Mouse (Mus musculus) heart, embryonic 14.5 days (tissue): ENCODE measurements at regions not wholly inside any gene's neighbourhood (a gene's known extent, or its start where the extent isn't known, plus 50 kb on each side); places are given as distances from the start of the nearest gene placed in this dataset.
A peak's percentile ranks its signal among the peaks of the same experiment; 100 is the strongest.

Experiments
- ATAC-seq: fragments of 200-750 bp; cut with Nextera tagmentation; 2 replicates; pipeline ENCODE4 v1.8.0; 2017; ENCODE audit warnings: low read depth, moderate TSS enrichment; ENCODE audit not compliant: insufficient number of reproducible peaks, insufficient read depth, low FRiP score
- H3K27ac ChIP-seq, 2 experiments: fragments of 200-500 bp in 1 of 2; fragments of 300-500 bp in 1 of 2; sonication (generic) in 1 of 2; replicated peaks in 1 of 2; 2 replicates each; pipeline ENCODE4 v1.5.1; 2012 to 2014; ENCODE audit warnings: low read depth in 2 of 2, low read length in 2 of 2, control low read depth in 1 of 2, mild to moderate bottlenecking in 1 of 2, mixed read lengths in 1 of 2; ENCODE audit not compliant: control insufficient read depth in 1 of 2, insufficient read depth in 1 of 2
- H3K27me3 ChIP-seq: fragments of 300-500 bp; sonication (generic); 2 replicates; pipeline ENCODE4 v1.6.1; 2014; ENCODE audit warnings: mild to moderate bottlenecking, low read length, control low read depth; ENCODE audit not compliant: control insufficient read depth, insufficient read depth
- H3K36me3 ChIP-seq: fragments of 300-500 bp; sonication (generic); 2 replicates; pipeline ENCODE4 v1.6.1; 2014; ENCODE audit warnings: mild to moderate bottlenecking, control low read depth, low read length, mixed read lengths; ENCODE audit not compliant: control insufficient read depth, insufficient read depth
- H3K4me1 ChIP-seq, 2 experiments: fragments of 200-500 bp in 1 of 2; fragments of 300-500 bp in 1 of 2; sonication (generic) in 1 of 2; 2 replicates each; pipeline ENCODE4 v1.6.1; 2012 to 2014; ENCODE audit warnings: low read length in 2 of 2, control low read depth in 1 of 2, mixed read lengths in 1 of 2; ENCODE audit not compliant: control insufficient read depth in 2 of 2, insufficient read depth in 2 of 2
- H3K4me2 ChIP-seq: fragments of 300-500 bp; sonication (generic); 2 replicates; pipeline ENCODE4 v1.6.1; 2014; ENCODE audit warnings: mild to moderate bottlenecking, low read length
- H3K4me3 ChIP-seq, 2 experiments: fragments of 200-500 bp in 1 of 2; fragments of 300-500 bp in 1 of 2; sonication (generic) in 1 of 2; 2 replicates each; pipeline ENCODE4 v1.5.1; 2012 to 2014; ENCODE audit warnings: low read length in 2 of 2, mild to moderate bottlenecking in 2 of 2, control low read depth in 1 of 2, low read depth in 1 of 2, moderate library complexity in 1 of 2; ENCODE audit not compliant: control insufficient read depth in 1 of 2, insufficient read depth in 1 of 2
- H3K9ac ChIP-seq: fragments of 300-500 bp; sonication (generic); 2 replicates; pipeline ENCODE4 v1.6.1; 2014; ENCODE audit warnings: mild to moderate bottlenecking, low read length
- H3K9me3 ChIP-seq: fragments of 300-500 bp; sonication (generic); 2 replicates; pipeline ENCODE4 v1.6.1; 2016; ENCODE audit warnings: low read length, control low read depth; ENCODE audit not compliant: control insufficient read depth
- WGBS: fragments of 180-500 bp; shearing (Covaris S2); extraction: QIAGEN DNeasy Blood & Tissue Kit; methylation state at CpG from one replicate; pipeline ENCODE4 v1.1.7; 2014; 5-methylcytosine and 5-hydroxymethylcytosine counted together

- Histone ChIP-seq H3K4me1 (peaks cover 11 to 14% of the 10 kb centered on the region in 2 experiments), H3K4me2 (no peak overlapping the region), H3K27ac (no peak overlapping the region), H3K9me3 (no peaks in the 10 kb centered on the region), H3K9ac (no peak overlapping the region), H3K4me3 (no peak overlapping the region), H3K27me3 (no peaks in the 10 kb centered on the region), H3K36me3 (no peaks in the 10 kb centered on the region)
- 73% methylated on average over 12 of the region's 12 CpGs for WGBS
- ATAC-seq, result no peak
These were observed 68.4 kb downstream of the Syf2 start for GRCm38 (mm10) chr4:134998928-134999658.

DNA sequence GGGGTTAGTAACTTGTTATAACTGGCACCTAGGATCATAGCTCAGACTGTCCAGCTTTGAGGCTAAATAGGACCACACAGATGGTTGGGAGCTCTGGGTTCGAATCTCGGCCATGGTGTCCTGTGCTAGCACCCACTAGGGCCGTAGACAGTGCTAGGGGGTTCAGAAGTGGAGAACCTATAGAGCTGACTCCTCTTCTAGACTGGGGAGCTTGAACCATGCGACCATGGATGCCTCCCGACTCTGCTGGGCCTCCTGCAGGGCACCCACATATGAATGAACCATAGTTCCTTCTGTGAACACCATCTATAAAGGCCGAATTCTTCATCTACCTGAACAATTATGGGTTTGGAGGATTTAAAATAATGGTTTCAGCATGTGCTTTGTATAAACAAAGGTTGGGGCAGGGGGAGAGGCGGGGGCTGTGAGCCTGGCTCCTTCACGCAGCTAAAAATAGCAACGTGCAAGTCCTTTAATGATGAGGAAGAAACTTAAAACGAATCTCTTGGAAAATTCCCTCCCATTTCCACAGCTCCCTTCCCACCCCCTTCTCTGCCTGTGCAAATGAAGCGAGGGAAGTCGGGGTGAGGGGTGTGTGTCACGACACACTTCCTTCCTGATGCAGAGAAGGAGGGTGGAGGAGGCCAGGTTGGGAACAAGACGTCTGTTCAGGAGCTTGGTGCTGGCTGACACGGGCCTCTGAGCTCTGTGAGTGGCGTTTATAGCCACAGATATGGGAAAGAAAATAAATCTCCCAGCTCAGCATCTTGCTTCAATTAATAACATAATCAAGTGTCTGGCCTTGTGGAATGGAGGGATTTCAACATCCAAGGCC is 71.6 kb downstream of the Syf2 start:
- Histone ChIP-seq H3K9ac (peak overlapping the region; percentile 38; the same call in 1 of the 2 replicates), H3K27ac (peak overlapping the region; percentile 18 to 55; a peak in 2 of 4 replicates), H3K4me3 (no peak overlapping the region), H3K4me1 (peaks cover 11 to 14% of the 10 kb centered on the region in 2 experiments), H3K27me3 (no peaks in the 10 kb centered on the region), H3K9me3 (no peaks in the 10 kb centered on the region), H3K36me3 (no peaks in the 10 kb centered on the region), H3K4me2 (peak overlapping the region; percentile 21)
- WGBS, result 35% methylated on average over 16 of the region's 16 CpGs
- peak; percentile 78 for ATAC-seq

DNA sequence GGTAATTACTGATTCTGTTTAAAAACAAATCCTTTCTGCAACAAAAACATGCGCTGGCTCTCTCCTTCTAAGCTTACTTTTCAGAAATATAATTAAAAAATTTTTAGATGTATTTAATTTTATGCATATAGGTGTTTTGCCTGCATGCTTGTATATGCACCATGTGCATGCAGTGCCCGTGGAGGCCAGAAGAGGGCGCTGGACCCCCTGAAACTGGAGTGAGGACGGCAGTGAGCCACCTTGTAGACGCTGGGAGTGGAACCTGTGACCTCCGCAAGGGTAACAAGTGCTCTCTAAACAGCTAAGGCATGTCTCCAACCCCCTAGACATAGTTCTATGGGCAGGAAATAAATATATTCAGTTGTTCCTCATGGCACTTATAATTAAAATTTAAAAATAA is 80.7 kb downstream of the Syf2 start:
- Histone ChIP-seq H3K27ac (no peak overlapping the region), H3K4me2 (no peak overlapping the region), H3K9me3 (peaks cover 4% of the 10 kb centered on the region; the same call in 1 of the 2 replicates), H3K36me3 (no peaks in the 10 kb centered on the region), H3K27me3 (no peaks in the 10 kb centered on the region), H3K4me3 (no peak overlapping the region), H3K9ac (no peak overlapping the region), H3K4me1 (no peaks in the 10 kb centered on the region)
- 75% methylated on average over 6 of the region's 6 CpGs for WGBS
- no peak for ATAC-seq

DNA sequence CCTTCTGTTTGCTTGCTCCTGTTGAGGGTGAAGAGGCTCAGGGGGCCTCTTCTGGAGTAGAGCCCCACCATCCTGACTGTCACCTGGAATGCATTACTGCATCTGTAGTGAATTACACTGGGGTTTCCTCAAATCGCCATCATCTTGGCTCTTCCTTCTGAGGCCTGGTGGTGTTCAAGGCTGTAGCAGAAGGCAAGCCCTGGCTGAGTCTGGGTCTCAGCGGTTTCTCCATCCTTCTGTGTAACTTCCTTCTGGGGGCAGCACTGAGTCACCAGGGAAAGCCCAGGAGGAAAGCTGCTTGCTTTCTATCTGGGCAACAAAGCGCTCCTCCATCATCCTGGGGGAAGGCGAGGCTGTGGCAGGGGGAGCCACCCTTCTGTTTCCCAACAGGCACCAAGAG is 82.2 kb downstream of the Syf2 start:
- H3K4me1 ChIP-seq, result no peaks in the 10 kb centered on the region
- no peak overlapping the region for H3K27ac ChIP-seq
- H3K9ac ChIP-seq, result no peak overlapping the region
- H3K36me3 ChIP-seq, result no peaks in the 10 kb centered on the region
- 0 out of 2 replicates have a peak, but pooled peaks cover 3% of the 10 kb centered on the region for H3K27me3 ChIP-seq
- ATAC-seq, result no peak
- no peak overlapping the region for H3K4me2 ChIP-seq
- H3K4me3 ChIP-seq, result no peak overlapping the region
- H3K9me3 ChIP-seq, result peaks cover 4% of the 10 kb centered on the region; the same call in 1 of the 2 replicates
- 71% methylated on average over 4 of the region's 4 CpGs for WGBS

- H3K4me1 ChIP-seq, result no peaks in the 10 kb centered on the region
- H3K27me3 ChIP-seq, result 0 out of 2 replicates have a peak, but pooled peaks cover 3% of the 10 kb centered on the region
- no peak overlapping the region for H3K9ac ChIP-seq
- H3K4me3 ChIP-seq, result no peak overlapping the region
- ATAC-seq, result no peak
- peaks cover 4% of the 10 kb centered on the region; the same call in 1 of the 2 replicates for H3K9me3 ChIP-seq
- H3K27ac ChIP-seq, result no peak overlapping the region
- no peaks in the 10 kb centered on the region for H3K36me3 ChIP-seq
- WGBS, result 51% methylated on average over 2 of the region's 2 CpGs
- no peak overlapping the region for H3K4me2 ChIP-seq
These were observed 83.2 kb downstream of the Syf2 start for GRCm38 (mm10) chr4:135013932-135014331.

DNA sequence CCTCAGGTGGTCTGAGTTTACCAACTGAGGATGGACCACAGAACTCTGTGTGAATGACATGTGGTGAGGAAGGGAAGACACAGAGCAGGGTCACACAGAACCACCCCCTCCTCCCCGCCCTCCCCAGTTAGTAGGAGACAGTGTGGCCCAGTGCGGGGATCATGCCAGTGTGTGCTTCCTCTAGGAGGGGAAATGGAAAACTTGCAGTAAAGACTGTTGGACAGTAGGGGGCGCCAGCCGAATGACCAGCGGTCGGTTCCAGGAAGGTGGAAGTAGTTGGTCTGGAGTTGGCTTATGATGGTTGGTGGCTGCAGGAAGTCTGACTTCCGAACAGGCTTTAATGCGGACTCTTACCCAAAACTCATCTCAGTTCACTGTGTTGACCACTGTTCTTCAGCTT is 87.3 kb downstream of the Syf2 start:
- no peak overlapping the region for H3K4me3 ChIP-seq
- H3K4me1 ChIP-seq, result no peaks in the 10 kb centered on the region
- ATAC-seq, result no peak
- H3K27me3 ChIP-seq, result 0 out of 2 replicates have a peak, but pooled peaks cover 3% of the 10 kb centered on the region
- H3K9ac ChIP-seq, result no peak overlapping the region
- H3K4me2 ChIP-seq, result no peak overlapping the region
- 25% methylated on average over 8 of the region's 8 CpGs for WGBS
- H3K36me3 ChIP-seq, result no peaks in the 10 kb centered on the region
- H3K9me3 ChIP-seq, result 0 out of 2 replicates have a peak, but pooled peaks cover 4% of the 10 kb centered on the region
- H3K27ac ChIP-seq, result no peak overlapping the region

GRCm38 (mm10) chr4:135019120-135019519 is 88.4 kb downstream of the Syf2 start:
- H3K4me2 ChIP-seq, result no peak overlapping the region
- H3K4me1 ChIP-seq, result no peaks in the 10 kb centered on the region
- 0 out of 2 replicates have a peak, but pooled peaks cover 3% of the 10 kb centered on the region for H3K27me3 ChIP-seq
- H3K27ac ChIP-seq, result no peak overlapping the region
- no peak overlapping the region for H3K4me3 ChIP-seq
- no peaks in the 10 kb centered on the region for H3K9me3 ChIP-seq
- 44% methylated on average over 2 of the region's 2 CpGs for WGBS
- no peak for ATAC-seq
- no peaks in the 10 kb centered on the region for H3K36me3 ChIP-seq
- no peak overlapping the region for H3K9ac ChIP-seq
